Mouse (Mus musculus) embryonic facial prominence, embryonic 14.5 days (tissue): ENCODE results near the gene Sipa1l1. TPM values are rescaled to one million over a fixed set of nuclear protein-coding genes. Genes with fewer than 3 reads are reported as not detected.

ENCODE experiments used
- ATAC-seq: fragments of 200-750 bp; cut with Nextera tagmentation; 2 replicates; pipeline ENCODE4 v1.8.0; 2017; ENCODE audit warnings: low read depth, moderate number of reproducible peaks, moderate TSS enrichment
- DNase-seq: peaks from one replicate; pipeline ENCODE4 v3.0.0-alpha.2; 2015; ENCODE audit warnings: low spot score
- H3K27ac ChIP-seq: fragments of 300-500 bp; sonication (generic); replicated peaks from 2 replicates; pipeline ENCODE4 v1.5.1; 2014; ENCODE audit warnings: low read depth, mild to moderate bottlenecking, low read length, moderate library complexity
- H3K27me3 ChIP-seq: fragments of 300-500 bp; sonication (generic); replicated peaks from 2 replicates; pipeline ENCODE4 v1.6.1; 2014; ENCODE audit warnings: low read length; ENCODE audit not compliant: control insufficient read depth, insufficient read depth
- H3K36me3 ChIP-seq: fragments of 300-500 bp; sonication (generic); 2 replicates; pipeline ENCODE4 v1.6.1; 2014; ENCODE audit warnings: low read length, mixed read lengths; ENCODE audit not compliant: control insufficient read depth, insufficient read depth
- H3K4me1 ChIP-seq: fragments of 300-500 bp; sonication (generic); 2 replicates; pipeline ENCODE4 v1.6.1; 2014; ENCODE audit warnings: antibody characterized with exemption, low read length; ENCODE audit not compliant: control insufficient read depth, insufficient read depth
- H3K4me2 ChIP-seq: fragments of 300-500 bp; sonication (generic); 2 replicates; pipeline ENCODE4 v1.6.1; 2014; ENCODE audit warnings: low read depth, mild to moderate bottlenecking, low read length, moderate library complexity, mixed read lengths
- H3K4me3 ChIP-seq: fragments of 300-500 bp; sonication (generic); 2 replicates; pipeline ENCODE4 v1.5.1; 2014; ENCODE audit warnings: low read depth, mild to moderate bottlenecking, low read length
- H3K9ac ChIP-seq: fragments of 300-500 bp; sonication (generic); 2 replicates; pipeline ENCODE4 v1.6.1; 2014; ENCODE audit warnings: low read depth, mild to moderate bottlenecking, low read length, moderate library complexity, mixed read lengths
- H3K9me3 ChIP-seq: fragments of 300-500 bp; sonication (generic); 2 replicates; pipeline ENCODE4 v1.6.1; 2016; ENCODE audit warnings: low read length; ENCODE audit not compliant: control insufficient read depth
- WGBS: fragments of 180-500 bp; shearing (Covaris S2); extraction: QIAGEN DNeasy Blood & Tissue Kit; methylation state at CpG from one replicate; pipeline ENCODE4 v1.1.7; 2014; 5-methylcytosine and 5-hydroxymethylcytosine counted together
- polyA plus RNA-seq: library from polyadenylated mRNA; unstranded; fragments of >200 nt; fragmentation: Nextera tagmentation; extraction: Ambion mirVana; gene quantifications from 2 replicates; pipeline ENCODE4 v1.2.1, GENCODE M21; 2014

The Sipa1l1 gene
- polyA plus RNA-seq, 1 experiment from 2014 or later = 23.8 TPM

GRCm38 (mm10) chr12:82237095-82237494, 68.0 kb downstream of the Sipa1l1 start:
- WGBS = 96% methylated on average over 4 of the region's 4 CpGs
- H3K4me1 ChIP-seq = peaks cover 2% of the 10 kb centered on the region; the same call in 1 of the 2 replicates
- no peaks in the 10 kb centered on the region for H3K9me3 ChIP-seq

GRCm38 (mm10) chr12:82237946-82238345, 68.8 kb downstream of the Sipa1l1 start:
- 44% methylated on average over 4 of the region's 4 CpGs for WGBS
- Histone ChIP-seq H3K9me3 (no peaks in the 10 kb centered on the region), H3K27me3 (no peaks in the 10 kb centered on the region), H3K27ac (0 out of 2 replicates have a peak overlapping the region, but pooled peaks have one; percentile 8), H3K9ac (no peak overlapping the region), H3K4me1 (peaks cover 2% of the 10 kb centered on the region; the same call in 1 of the 2 replicates), H3K36me3 (no peaks in the 10 kb centered on the region; the same call in 1 of the 2 replicates), H3K4me3 (no peak overlapping the region), H3K4me2 (no peak overlapping the region)
- ATAC-seq = 0 out of 2 replicates have a peak, but pooled peaks have one; percentile 37
- DNase-seq = peak; percentile 71

More at GRCm38 (mm10) chr12:82237095-82237494, 68.0 kb downstream of the Sipa1l1 start:
- ATAC-seq (no peak), DNase-seq (no peak)
- Histone ChIP-seq H3K27me3 (no peaks in the 10 kb centered on the region), H3K36me3 (no peaks in the 10 kb centered on the region; the same call in 1 of the 2 replicates), H3K9ac (no peak overlapping the region), H3K4me3 (no peak overlapping the region), H3K27ac (no peak overlapping the region), H3K4me2 (no peak overlapping the region)

GRCm38 (mm10) chr12:82240674-82241073, 71.6 kb downstream of the Sipa1l1 start:
- H3K9me3 ChIP-seq = no peaks in the 10 kb centered on the region
- WGBS = 79% methylated on average over 6 of the region's 6 CpGs
- no peak overlapping the region for H3K9ac ChIP-seq

GRCm38 (mm10) chr12:82245219-82245618, 76.1 kb downstream of the Sipa1l1 start:
- Histone ChIP-seq H3K4me1 (0 out of 2 replicates have a peak, but pooled peaks cover 5% of the 10 kb centered on the region), H3K27me3 (no peaks in the 10 kb centered on the region), H3K36me3 (no peaks in the 10 kb centered on the region), H3K9me3 (no peaks in the 10 kb centered on the region), H3K4me2 (no peak overlapping the region), H3K9ac (no peak overlapping the region), H3K27ac (no peak overlapping the region), H3K4me3 (no peak overlapping the region)
- DNase-seq = no peak
- WGBS = 78% methylated on average over 6 of the region's 6 CpGs
- no peak for ATAC-seq

More at GRCm38 (mm10) chr12:82240674-82241073, 71.6 kb downstream of the Sipa1l1 start:
- no peak overlapping the region for H3K27ac ChIP-seq
- no peak for DNase-seq
- H3K36me3 ChIP-seq = no peaks in the 10 kb centered on the region
- H3K4me1 ChIP-seq = peaks cover 7% of the 10 kb centered on the region; the same call in 1 of the 2 replicates
- H3K4me3 ChIP-seq = no peak overlapping the region
- no peak for ATAC-seq
- H3K27me3 ChIP-seq = no peaks in the 10 kb centered on the region
- H3K4me2 ChIP-seq = no peak overlapping the region

- H3K36me3 ChIP-seq = no peaks in the 10 kb centered on the region
- no peak overlapping the region for H3K27ac ChIP-seq
- DNase-seq (no peak), ATAC-seq (no peak)
- H3K9ac ChIP-seq = no peak overlapping the region
- H3K4me3 ChIP-seq = no peak overlapping the region
- WGBS = 72% methylated on average over 3 of the region's 3 CpGs
- H3K9me3 ChIP-seq = no peaks in the 10 kb centered on the region
- H3K27me3 ChIP-seq = no peaks in the 10 kb centered on the region
- H3K4me1 ChIP-seq = 0 out of 2 replicates have a peak, but pooled peaks cover 5% of the 10 kb centered on the region
- no peak overlapping the region for H3K4me2 ChIP-seq
These were observed 77.3 kb downstream of the Sipa1l1 start for GRCm38 (mm10) chr12:82246422-82246821.

GRCm38 (mm10) chr12:82247371-82248258, 78.5 kb downstream of the Sipa1l1 start:
- 89% methylated on average over 14 of the region's 14 CpGs for WGBS

GRCm38 (mm10) chr12:82248501-82248900, 79.4 kb downstream of the Sipa1l1 start:
- no peaks in the 10 kb centered on the region for H3K9me3 ChIP-seq
- H3K4me1 ChIP-seq = 0 out of 2 replicates have a peak, but pooled peaks cover 5% of the 10 kb centered on the region
- WGBS = 84% methylated on average over 3 of the region's 3 CpGs
- H3K9ac ChIP-seq = no peak overlapping the region
- no peak overlapping the region for H3K27ac ChIP-seq
- no peaks in the 10 kb centered on the region for H3K36me3 ChIP-seq
- H3K4me2 ChIP-seq = no peak overlapping the region
- ATAC-seq = no peak
- no peak for DNase-seq
- no peaks in the 10 kb centered on the region for H3K27me3 ChIP-seq
- H3K4me3 ChIP-seq = no peak overlapping the region

More at GRCm38 (mm10) chr12:82247371-82248258, 78.5 kb downstream of the Sipa1l1 start:
- no peak for ATAC-seq
- 0 out of 2 replicates have a peak, but pooled peaks cover 5% of the 10 kb centered on the region for H3K4me1 ChIP-seq
- no peak overlapping the region for H3K9ac ChIP-seq
- no peak for DNase-seq
- H3K4me3 ChIP-seq = no peak overlapping the region
- no peak overlapping the region for H3K27ac ChIP-seq
- no peak overlapping the region for H3K4me2 ChIP-seq
- no peaks in the 10 kb centered on the region for H3K27me3 ChIP-seq
- H3K36me3 ChIP-seq = no peaks in the 10 kb centered on the region
- no peaks in the 10 kb centered on the region for H3K9me3 ChIP-seq

- Histone ChIP-seq H3K9me3 (no peaks in the 10 kb centered on the region), H3K27ac (no peak overlapping the region), H3K4me1 (no peaks in the 10 kb centered on the region), H3K4me3 (no peak overlapping the region), H3K27me3 (no peaks in the 10 kb centered on the region), H3K36me3 (no peaks in the 10 kb centered on the region), H3K4me2 (no peak overlapping the region), H3K9ac (no peak overlapping the region)
- 86% methylated on average over 2 of the region's 2 CpGs for WGBS
- no peak for DNase-seq
- no peak for ATAC-seq
These were observed 82.2 kb downstream of the Sipa1l1 start for GRCm38 (mm10) chr12:82251328-82251727.
